Mouse (Mus musculus): ENCODE data around the gene Cfap97.
"Not testable (repeated sequence)": the region's sequence is repeated elsewhere in the genome, so short reads cannot be mapped to it uniquely, and the experiment has no call there.

Cfap97 gene

GRCm38 (mm10) chr8:46162953-46163869, 11.6 kb downstream of the Cfap97 start:
- DNase-seq = peak; percentile 96 to 99

GRCm38 (mm10) chr8:46163870-46164190, 12.3 kb downstream of the Cfap97 start:
- DNase-seq = no peak

- DNase-seq = no peak
Observed at GRCm38 (mm10) chr8:46173651-46174050, 22.1 kb downstream of the Cfap97 start.

DNA sequence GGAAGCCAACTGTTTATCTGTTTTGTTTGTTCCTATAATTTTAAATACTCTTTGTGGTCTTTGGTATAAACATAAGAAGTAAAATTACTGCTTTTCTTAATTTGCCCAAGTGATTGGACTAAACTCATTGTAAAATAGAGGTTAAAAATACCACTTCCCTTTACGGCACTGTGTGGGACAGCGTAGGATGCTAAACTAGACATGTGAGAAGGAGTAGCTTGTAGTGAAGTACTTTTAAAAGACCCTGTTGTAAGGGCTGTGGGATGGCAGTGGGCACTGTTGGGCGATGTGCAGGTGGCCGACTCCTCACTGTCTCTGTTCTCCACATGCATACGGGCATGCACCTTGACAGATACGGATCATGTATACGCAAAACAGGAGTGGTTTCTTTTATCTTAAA, 28.6 kb downstream of the Cfap97 start:
- DNase-seq = no peak

GRCm38 (mm10) chr8:46185361-46185760, 33.8 kb downstream of the Cfap97 start:
- peak; percentile 63 to 76 for DNase-seq

- DNase-seq = no peak
Observed at GRCm38 (mm10) chr8:46193100-46193499, 41.5 kb downstream of the Cfap97 start.

GRCm38 (mm10) chr8:46196877-46197276, 45.3 kb downstream of the Cfap97 start:
- DNase-seq = no peak

DNA sequence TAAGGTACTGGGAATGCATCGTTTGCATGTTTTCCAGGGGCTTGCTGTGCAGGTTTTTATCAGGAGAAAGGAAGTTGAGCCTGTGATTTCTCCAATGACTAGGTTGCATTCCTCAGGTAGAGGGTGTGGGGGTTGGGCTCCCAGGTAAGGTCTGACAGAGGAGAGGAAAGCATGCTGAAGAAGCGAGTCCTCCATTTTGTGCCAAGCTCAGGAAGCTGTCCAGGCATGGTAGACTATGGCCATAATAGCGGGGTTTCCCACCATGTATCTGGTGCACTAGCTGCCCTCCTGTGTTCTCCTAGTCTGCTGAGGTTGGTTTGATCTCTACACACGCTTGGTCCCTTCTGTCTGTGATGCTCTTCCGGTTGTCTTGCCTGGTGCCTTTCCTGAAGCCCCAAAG, 46.1 kb downstream of the Cfap97 start:
- DNase-seq = no peak

- no peak for DNase-seq
Observed at GRCm38 (mm10) chr8:46202350-46202749, 50.8 kb downstream of the Cfap97 start.

- DNase-seq = no peak
Observed at GRCm38 (mm10) chr8:46204301-46204700, 52.7 kb downstream of the Cfap97 start.

GRCm38 (mm10) chr8:46204974-46205640, 53.5 kb downstream of the Cfap97 start:
- peak in 1 of 2 experiments; percentile 33 for DNase-seq

DNA sequence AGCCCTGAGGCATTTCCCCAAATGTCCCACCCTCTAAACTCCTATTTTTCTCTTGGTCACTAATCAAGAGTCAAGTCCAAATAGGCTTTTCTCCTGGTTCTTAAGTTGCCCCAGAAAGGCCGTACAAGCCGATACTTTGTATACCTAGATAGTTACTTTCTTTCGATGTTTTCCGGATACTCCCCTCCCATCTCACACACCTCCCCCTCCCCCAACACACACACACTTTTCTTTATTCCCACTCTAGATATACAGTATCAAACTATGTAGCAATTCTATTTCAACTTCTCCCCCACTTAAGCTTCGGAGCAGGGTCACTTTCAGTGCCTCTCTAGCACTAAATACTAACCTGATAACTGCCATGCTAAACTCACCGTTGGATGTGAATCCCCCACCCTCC, 54.5 kb downstream of the Cfap97 start:
- DNase-seq = no peak

GRCm38 (mm10) chr8:46208354-46208753, 56.8 kb downstream of the Cfap97 start:
- DNase-seq = peak; percentile 24 to 49

- peak; percentile 10 to 50 for DNase-seq
Observed at GRCm38 (mm10) chr8:46209057-46209456, 57.5 kb downstream of the Cfap97 start.

- DNase-seq = peak; percentile 95 to 98
Observed at GRCm38 (mm10) chr8:46210404-46211315, 59.1 kb downstream of the Cfap97 start, which contains the start of gene Slc25a4. TSS of gene Slc25a4 (minus strand) at chr8:46211284.

GRCm38 (mm10) chr8:46211611-46212071, 60.1 kb downstream of the Cfap97 start:
- peak; percentile 71 to 81 for DNase-seq

- DNase-seq = peak; percentile 78 to 89
Observed at GRCm38 (mm10) chr8:46212194-46212593, 60.6 kb downstream of the Cfap97 start.

DNA sequence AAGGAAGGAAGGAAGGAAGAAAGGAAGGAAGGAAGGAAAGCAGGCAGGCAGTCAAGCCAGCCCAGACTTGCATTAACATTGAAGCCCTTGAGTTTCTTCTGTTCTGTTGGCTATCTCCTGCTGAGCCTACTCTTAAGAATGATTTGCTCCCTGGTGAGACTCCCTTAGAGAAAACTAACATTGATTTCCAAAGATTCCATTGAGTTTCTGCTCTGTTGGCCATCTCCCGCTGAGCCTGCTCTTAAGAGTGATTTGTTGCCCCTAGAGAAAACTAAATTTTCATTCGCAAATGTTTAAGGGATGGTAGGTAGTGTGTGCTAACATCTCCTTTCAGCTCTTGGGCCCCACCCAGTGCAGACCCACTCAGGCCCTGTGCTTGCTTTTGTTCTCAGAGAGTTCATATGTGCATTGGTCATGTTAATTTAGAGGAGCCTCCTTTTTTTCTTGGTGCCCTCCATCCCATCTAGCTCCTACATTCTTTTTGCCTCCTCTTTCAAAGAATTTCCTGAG, 62.5 kb downstream of the Cfap97 start:
- no peak for DNase-seq

DNA sequence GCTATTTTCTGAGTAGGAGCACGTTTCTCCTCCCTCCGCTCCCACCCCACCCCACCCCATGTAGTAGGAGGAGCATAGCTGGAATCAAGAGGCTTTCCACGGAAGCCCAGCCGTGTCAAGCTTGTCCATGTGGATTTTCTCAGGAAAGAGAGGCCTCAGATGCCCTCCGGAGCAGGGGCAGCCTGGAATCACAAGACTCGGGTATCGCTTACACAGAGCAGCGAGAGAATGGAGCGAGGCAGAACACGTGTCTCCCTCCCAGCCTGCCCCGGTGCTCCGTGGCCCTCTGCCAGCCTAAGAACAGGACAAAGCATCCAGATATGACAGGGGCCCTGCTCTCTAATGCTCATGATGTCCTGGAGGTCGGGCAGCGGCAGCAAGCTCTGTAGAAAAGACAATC, 65.3 kb downstream of the Cfap97 start:
- DNase-seq = peak; percentile 78 to 90

DNA sequence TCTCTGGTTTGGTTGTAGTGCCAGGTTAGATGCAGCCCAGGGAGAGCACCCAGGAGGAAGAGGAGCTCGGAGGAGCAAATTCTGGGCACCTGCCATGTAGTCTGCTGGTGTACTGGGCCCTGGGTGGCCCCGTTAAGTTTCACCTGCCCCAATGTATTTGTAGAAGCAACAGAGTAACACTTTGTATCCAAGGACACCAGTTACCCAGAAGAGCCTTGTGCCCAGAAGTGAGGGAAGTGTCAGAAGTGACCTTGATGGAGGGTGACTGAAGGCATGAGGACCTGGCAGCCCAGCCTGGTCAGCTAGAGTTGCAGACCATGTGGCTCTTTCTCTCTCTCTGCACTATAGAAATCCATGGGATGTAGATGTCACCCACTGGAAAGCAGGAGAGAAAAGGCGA, 69.0 kb downstream of the Cfap97 start:
- no peak for DNase-seq

GRCm38 (mm10) chr8:46225501-46225900, 73.9 kb downstream of the Cfap97 start:
- DNase-seq = no peak

DNA sequence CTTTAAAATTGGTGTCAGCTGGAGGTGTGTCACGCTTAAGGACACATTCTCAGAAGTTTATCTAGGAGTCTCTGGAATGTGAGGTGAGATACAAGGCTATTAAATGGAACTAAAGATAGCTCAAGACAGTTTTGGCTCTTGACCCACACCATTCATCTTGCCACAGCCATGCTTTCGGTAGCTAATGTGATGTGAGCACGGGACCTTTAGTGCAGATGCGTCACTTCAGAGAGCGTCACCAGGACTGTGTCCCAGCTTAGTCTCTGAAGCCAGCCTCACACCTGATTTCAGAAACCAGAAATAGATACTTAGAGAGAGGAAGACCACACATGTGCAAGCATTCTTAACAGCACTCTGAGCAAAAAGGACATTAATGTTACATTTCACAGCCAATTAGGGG, 75.1 kb downstream of the Cfap97 start:
- no peak for DNase-seq

- DNase-seq = not testable (repeated sequence)
Observed at GRCm38 (mm10) chr8:46231968-46232367, 80.4 kb downstream of the Cfap97 start.
